Mouse (Mus musculus) lung, adult 18-20 months (tissue): ENCODE measurements around the gene Isyna1.

ENCODE experiments used
- DNase-seq, 2 experiments: peaks; one replicate each; pipeline ENCODE4 v3.0.0; 2022; ENCODE audit warnings: mixed read lengths in 2 of 2

The Isyna1 gene

GRCm38 (mm10) chr8:70605871-70606779 lies 12.0 kb downstream of the Isyna1 start:
- DNase-seq, result no peak

GRCm38 (mm10) chr8:70606780-70607602 lies 12.8 kb downstream of the Isyna1 start:
- DNase-seq, result no peak

GRCm38 (mm10) chr8:70607603-70607897 lies 13.4 kb downstream of the Isyna1 start:
- no peak for DNase-seq

- no peak for DNase-seq
These were observed 13.9 kb downstream of the Isyna1 start for GRCm38 (mm10) chr8:70607898-70608748.

GRCm38 (mm10) chr8:70608749-70609367 lies 14.7 kb downstream of the Isyna1 start, which contains the start of gene Ssbp4:
TSS of gene Ssbp4 (minus strand) at chr8:70608872.
- DNase-seq, result no peak

GRCm38 (mm10) chr8:70609368-70609848 lies 15.2 kb downstream of the Isyna1 start:
- peak; percentile 92 to 95 for DNase-seq

- peak; percentile 96 to 98 for DNase-seq
These were observed 15.9 kb downstream of the Isyna1 start for GRCm38 (mm10) chr8:70609849-70610795.

- peak; percentile 84 to 85 for DNase-seq
These were observed 16.9 kb downstream of the Isyna1 start for GRCm38 (mm10) chr8:70610796-70611771.

GRCm38 (mm10) chr8:70611849-70612248 lies 17.7 kb downstream of the Isyna1 start:
- DNase-seq, result peak; percentile 89 to 91

GRCm38 (mm10) chr8:70613763-70614162 lies 19.6 kb downstream of the Isyna1 start:
- no peak for DNase-seq

GRCm38 (mm10) chr8:70614469-70614868 lies 20.3 kb downstream of the Isyna1 start:
- DNase-seq, result no peak

- no peak for DNase-seq
These were observed 21.1 kb downstream of the Isyna1 start for GRCm38 (mm10) chr8:70615281-70615680.

- DNase-seq, result no peak
These were observed 21.7 kb downstream of the Isyna1 start, which contains the start of gene Lrrc25 for GRCm38 (mm10) chr8:70615894-70616293. TSS of gene Lrrc25 (plus strand) at chr8:70616155.

GRCm38 (mm10) chr8:70616645-70617044 lies 22.5 kb downstream of the Isyna1 start:
- no peak for DNase-seq

- DNase-seq, result no peak
These were observed 23.8 kb downstream of the Isyna1 start for GRCm38 (mm10) chr8:70617985-70618384.

GRCm38 (mm10) chr8:70618888-70619334 lies 24.7 kb downstream of the Isyna1 start:
- peak; percentile 71 to 75 for DNase-seq

GRCm38 (mm10) chr8:70622220-70622619 lies 28.0 kb downstream of the Isyna1 start:
- no peak for DNase-seq

GRCm38 (mm10) chr8:70625104-70625503 lies 30.9 kb downstream of the Isyna1 start:
- peak; percentile 53 to 71 for DNase-seq

GRCm38 (mm10) chr8:70627041-70627440 lies 32.9 kb downstream of the Isyna1 start:
- DNase-seq, result no peak
